Mouse (Mus musculus): ENCODE measurements around the gene Ash1l.
"Not testable (repeated sequence)": the region's sequence is repeated elsewhere in the genome, so short reads cannot be mapped to it uniquely, and the experiment has no call there.

Ash1l gene

GRCm38 (mm10) chr3:88953736-88954135 is 3.3 kb downstream of the Ash1l start:
- DNase-seq (ENCODE audit: low spot score in 2 of 2): no peak

GRCm38 (mm10) chr3:88963211-88963610 is 12.8 kb downstream of the Ash1l start:
- not testable (repeated sequence) for DNase-seq (ENCODE audit: low spot score in 2 of 2)

- no peak for DNase-seq (ENCODE audit: low spot score in 2 of 2)
Measured at GRCm38 (mm10) chr3:88975012-88975411, 24.6 kb downstream of the Ash1l start.

DNA sequence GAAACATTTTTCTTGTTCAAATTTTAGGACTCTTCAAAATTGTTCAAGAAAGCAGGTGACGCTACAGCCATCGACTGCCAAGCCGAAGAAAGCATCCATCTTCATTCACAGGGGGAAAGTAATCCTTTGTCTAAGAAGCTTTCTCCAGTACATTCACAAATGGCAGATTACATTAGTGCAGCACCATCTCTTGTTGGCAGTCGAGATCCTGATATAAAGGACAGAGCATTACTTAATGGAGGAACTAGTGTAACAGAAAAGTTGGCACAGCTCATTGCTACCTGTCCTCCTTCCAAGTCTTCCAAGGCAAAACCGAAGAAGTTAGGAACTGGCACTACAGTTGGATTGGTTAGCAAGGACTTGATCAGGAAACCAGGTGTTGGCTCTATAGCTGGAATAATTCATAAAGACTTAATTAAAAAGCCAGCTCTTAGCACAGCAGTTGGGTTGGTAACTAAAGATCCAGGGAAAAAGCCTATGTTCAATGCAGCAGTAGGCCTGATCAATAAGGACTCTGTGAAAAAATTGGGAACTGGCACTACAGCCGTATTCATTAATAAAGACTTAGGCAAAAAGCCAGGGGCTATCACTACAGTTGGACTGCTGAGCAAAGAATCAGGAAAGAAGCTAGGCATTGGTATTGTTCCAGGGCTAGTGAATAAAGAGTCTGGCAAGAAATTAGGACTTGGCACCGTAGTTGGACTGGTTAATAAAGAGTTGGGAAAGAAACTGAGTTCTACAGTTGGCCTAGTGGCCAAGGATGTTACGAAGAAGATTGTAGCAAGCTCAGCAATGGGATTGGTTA is 31.0 kb downstream of the Ash1l start:
- DNase-seq (ENCODE audit: low spot score in 2 of 2): no peak

DNA sequence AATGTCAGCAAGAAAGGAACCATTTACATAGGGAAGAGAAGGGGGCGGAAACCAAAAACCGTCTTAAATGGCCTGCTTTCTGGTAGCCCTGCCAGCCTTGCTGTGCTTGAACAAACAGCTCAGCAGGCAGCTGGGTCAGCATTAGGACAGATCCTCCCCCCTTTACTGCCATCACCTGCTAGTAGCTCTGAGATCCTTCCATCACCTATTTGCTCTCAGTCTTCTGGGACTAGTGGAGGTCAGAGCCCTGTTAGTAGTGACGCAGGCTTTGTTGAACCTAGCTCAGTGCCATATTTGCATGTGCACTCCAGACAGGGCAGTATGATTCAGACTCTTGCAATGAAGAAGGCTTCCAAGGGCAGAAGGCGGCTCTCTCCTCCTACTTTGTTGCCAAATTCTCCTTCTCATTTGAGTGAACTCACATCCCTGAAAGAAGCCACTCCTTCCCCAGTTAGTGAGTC is 33.5 kb downstream of the Ash1l start:
- DNase-seq (ENCODE audit: low spot score in 2 of 2): peak; percentile 15 to 23

- DNase-seq (ENCODE audit: low spot score in 2 of 2): no peak
Measured at GRCm38 (mm10) chr3:88992793-88993192, 42.4 kb downstream of the Ash1l start.

DNA sequence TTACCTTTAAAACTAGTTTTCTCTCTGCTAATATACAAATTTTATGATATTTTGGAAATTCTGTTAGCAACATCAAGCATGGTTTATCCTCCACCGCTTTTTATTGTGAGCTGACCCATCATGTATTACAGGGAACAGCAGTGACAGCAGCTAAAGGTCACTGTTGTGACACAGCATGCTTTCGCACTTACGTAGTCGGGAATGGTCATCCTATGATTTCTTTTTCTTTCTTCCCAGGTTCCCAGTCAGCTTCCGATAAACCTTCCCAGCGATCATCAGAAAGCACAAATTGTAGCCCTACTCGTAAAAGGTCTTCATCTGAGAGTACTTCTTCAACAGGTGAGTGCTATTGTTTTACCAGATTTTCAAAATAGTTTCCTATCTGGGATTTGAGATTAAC is 51.1 kb downstream of the Ash1l start:
- DNase-seq (ENCODE audit: low spot score in 2 of 2): no peak

GRCm38 (mm10) chr3:89030896-89031295 is 80.5 kb downstream of the Ash1l start:
- not testable (repeated sequence) for DNase-seq (ENCODE audit: low spot score in 2 of 2)

DNA sequence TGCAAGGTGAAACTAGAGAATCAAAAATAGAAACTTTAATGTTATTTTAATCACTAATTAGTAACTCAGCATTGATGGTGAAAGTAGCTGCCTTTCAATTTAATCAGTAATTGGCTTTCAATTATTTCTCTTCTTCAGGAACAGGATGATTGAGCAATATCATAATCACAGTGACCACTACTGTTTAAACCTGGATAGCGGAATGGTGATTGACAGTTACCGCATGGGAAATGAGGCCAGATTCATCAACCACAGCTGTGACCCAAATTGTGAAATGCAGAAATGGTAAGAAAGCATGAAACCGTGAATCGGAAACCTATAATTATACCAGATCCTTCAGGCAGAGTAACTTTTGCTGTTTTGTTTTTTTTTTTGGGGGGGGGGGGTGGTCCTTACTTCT is 92.9 kb downstream of the Ash1l start:
- no peak for DNase-seq (ENCODE audit: low spot score in 2 of 2)

DNA sequence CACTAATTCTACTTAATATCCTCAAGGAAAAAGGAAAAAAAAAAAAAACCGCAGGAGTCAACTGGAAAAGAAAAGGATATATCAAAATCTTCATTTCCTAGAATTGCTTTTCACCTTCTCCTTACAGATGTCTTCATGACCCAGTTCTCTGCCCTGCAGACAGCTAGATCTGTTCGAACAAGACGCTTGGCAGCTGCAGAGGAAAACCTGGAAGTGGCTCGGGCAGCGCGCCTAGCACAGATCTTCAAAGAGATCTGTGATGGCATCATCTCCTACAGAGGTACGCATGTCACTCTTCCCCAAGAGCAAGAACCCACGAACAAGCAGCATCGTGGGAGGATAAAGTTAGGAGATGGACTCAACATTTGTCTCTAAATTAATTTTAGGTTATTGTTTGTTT is 107.9 kb downstream of the Ash1l start:
- DNase-seq (ENCODE audit: low spot score in 2 of 2): no peak

GRCm38 (mm10) chr3:89058783-89059182 is 108.4 kb downstream of the Ash1l start:
- no peak for DNase-seq (ENCODE audit: low spot score in 2 of 2)

GRCm38 (mm10) chr3:89061696-89062095 is 111.3 kb downstream of the Ash1l start:
- no peak for DNase-seq (ENCODE audit: low spot score in 2 of 2)

GRCm38 (mm10) chr3:89067265-89067664 is 116.8 kb downstream of the Ash1l start:
- no peak for DNase-seq (ENCODE audit: low spot score in 2 of 2)

- no peak for DNase-seq (ENCODE audit: low spot score in 2 of 2)
Measured at GRCm38 (mm10) chr3:89077383-89077782, 127.0 kb downstream of the Ash1l start.

DNA sequence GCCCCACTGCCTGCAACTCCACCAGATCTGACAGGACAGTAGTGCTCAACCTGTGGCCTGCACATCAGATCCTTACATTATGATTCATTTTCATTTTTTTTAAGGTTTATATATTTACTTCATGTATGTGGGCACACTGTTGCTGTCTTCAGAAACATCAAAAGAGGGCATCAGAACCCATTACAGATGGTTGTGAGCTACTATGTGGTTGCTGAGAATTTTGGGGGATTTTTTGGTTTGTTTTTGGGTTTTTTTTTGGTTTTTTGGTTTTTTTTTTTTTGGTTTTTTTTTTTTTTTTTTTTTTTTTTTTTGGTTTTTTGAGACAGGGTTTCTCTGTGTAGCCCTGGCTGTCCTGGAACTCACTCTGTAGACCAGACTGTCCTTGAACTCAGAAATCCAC is 131.9 kb downstream of the Ash1l start:
- DNase-seq (ENCODE audit: low spot score in 2 of 2): not testable (repeated sequence)

GRCm38 (mm10) chr3:89084133-89084532 is 133.7 kb downstream of the Ash1l start:
- no peak for DNase-seq (ENCODE audit: low spot score in 2 of 2)

DNA sequence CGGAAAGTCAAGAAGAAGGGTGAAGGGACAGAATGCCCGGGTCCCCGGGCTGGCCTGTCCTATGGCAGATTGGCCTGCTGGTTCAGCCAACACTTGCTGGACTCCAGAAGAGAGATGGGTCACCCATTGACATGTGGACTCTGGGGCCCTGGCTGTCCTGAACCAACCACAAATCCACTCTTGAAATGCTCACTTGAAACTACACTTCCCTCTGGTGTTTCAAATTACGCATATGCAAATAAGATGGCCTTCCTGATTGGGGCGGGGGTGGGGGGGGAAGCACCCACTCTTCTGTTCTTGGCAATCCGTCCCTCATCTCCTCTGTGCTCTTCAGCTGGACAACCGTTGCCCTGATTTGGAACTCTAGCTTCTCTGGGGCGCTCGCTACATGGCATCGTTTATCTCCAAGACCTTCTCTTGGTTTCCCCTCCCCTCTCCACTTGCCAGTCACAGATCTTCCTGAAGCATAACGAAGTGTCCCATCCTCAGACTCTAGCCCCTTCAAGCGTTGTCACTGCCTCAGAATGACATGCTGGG is 134.3 kb downstream of the Ash1l start:
- no peak for DNase-seq (ENCODE audit: low spot score in 2 of 2)

GRCm38 (mm10) chr3:89087338-89088110 is 137.1 kb downstream of the Ash1l start:
- DNase-seq (ENCODE audit: low spot score in 2 of 2): peak in 1 of 2 experiments; percentile 59

DNA sequence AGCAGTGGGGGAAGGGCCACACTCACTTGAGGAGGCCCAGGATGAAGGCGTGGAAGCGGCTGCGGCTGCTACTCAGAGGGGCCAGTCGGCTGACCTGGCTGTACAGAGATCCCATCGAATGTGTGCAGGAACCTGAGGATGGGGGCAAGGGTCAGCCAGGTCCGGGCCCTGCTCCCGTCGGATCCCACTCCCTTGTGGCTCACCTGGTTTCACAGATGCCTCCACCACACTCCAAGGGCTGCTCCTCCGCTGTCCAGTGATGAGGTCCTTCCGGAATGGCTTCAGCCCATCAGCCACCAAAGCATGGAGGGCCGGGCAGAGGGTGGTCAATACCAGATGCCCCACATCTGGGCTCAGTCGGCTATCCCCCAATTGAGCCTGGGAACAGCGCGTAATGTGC is 138.6 kb downstream of the Ash1l start:
- no peak for DNase-seq (ENCODE audit: low spot score in 2 of 2)

- peak; percentile 93 to 95 for DNase-seq (ENCODE audit: low spot score in 2 of 2)
Measured at GRCm38 (mm10) chr3:89089882-89090591, 139.6 kb downstream of the Ash1l start.

DNA sequence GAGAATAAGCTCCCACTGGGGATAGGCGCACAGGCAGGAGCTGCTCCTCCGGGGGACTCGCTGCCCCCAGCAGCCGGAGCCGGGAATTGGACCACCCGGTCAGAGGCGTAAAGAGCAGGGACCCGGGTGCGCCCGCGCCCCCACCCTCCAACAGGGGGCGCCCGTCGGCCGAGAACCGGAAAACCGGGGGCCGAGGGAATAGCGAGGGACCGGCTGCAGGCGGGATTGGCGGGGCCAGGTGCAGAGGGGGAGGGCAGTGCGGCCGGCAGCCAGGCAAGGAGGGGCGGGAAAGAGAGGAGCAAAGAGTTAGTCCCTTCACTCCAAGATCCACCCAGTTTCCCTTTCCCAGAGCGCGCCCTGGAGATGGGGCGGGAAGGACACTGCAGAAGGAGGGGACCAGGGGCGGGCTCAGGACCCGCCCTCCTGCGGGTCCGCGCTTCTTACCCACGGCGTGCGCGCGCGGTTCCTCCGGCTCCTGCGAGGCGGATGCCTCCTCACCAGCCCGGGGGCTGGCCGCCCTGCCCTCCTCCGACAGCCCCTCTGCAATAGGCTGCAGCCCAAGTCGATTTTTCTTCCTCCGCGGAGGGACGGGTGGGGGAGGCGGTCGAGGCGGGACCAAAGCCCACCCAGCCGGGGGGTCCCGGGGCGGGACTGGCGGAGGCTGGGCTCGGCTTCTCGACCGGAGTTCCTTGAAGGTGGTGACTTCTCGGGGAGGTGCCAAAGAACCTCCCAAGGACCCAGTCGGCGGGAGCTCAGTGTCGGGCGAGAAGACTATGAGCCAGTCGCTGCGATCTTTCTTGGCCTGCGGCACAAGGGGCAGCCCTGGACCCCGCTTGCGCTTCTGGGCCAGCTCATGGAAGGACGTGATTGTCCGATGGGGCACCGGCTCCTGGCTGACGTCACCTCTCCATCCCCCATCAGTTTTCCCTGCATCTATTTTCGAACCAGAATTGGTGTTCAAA is 140.6 kb downstream of the Ash1l start:
- DNase-seq (ENCODE audit: low spot score in 2 of 2): peak; percentile 79 to 83

Data from heart, adult 9 months (tissue).